Mouse (Mus musculus) mammary gland, adult 2 months (tissue): ENCODE data around the gene Slc13a3. TPM values are rescaled to one million over a fixed set of nuclear protein-coding genes. Genes with fewer than 3 reads are reported as not detected.

Source experiments
- polyA plus RNA-seq: library from polyadenylated mRNA; depleted of rRNA; stranded (reverse); fragments of >200 nt; gene quantifications from 2 replicates; pipeline ENCODE4 v1.2.3, GENCODE M21; 2012; ENCODE audit warnings: low replicate concordance; rRNA removed

Gene Slc13a3
- polyA plus RNA-seq, result 5.3 and 5.8 TPM in 2 replicates

DNA sequence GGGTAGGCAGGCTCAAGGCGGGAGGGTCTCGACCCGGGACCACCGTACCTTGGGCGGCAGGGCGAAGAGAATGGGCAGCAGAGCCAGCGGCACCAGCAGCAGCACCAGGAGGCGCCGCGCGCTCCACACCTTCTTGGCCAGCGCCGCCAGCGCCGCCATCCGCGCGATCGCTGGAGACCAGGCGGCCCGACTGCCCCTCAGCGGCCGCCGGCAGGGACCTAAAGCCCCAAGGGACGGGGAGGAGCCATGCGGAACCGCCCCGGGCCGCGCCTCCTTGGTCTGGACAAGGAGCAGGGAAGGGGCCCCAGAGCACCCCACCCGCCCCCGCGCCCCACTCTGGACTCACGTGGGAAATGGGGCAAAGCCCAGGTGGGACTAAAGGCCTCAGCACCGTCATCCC is at the start of gene Slc13a3:
Gene Slc13a3, minus strand, starts transcription at position 228 of the 400 bp plus-strand sequence.

DNA sequence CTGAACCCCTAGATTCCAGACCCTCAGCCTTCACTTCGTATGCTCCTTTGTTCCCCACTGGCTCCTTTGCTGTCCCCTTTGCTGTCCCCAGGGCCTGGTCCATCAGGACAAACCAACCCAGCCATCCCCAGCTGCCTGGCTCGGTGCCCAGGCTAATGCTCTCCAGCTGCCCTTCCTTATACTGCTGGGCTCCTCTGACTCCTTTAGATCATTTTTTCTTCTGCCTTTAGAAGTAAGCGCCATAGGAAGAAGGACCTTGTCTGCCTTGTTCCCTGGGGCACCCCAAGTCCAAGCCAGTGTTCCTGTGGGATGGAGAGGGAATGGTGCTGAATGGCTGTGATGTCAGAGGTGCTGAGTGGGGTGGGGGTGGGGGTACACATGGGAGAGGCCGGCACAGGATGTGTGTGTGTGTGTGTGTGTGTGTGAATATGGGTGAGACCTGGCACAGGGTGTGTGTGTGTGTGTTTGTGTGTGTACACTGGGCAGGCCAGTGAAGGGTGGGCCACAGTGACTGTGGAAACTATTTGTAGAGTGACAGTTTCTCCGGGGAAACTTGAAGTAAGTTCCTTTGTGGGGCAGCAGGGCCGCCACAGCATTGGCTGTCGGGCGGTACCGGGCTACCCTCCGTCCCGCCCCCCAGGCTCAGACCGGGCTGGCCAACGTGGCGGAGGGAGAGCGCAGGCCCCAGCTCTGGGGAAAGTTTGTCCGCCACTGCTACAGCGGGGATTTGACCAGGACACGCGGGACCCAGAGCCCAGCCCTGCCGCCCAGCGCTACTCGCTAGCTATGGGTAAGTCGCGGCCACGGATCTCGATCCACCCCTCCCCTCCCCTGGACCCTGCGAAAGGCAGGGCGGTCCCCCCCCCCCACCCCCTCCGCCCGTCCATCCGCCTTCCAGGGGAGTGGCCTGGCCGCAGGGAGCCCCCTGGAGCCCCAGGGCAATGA is 30.5 kb upstream of the Slc13a3 start, which contains the start of gene Slc2a10:
Gene Slc2a10, plus strand, starts transcription at position 529 of the 945 bp plus-strand sequence.

DNA sequence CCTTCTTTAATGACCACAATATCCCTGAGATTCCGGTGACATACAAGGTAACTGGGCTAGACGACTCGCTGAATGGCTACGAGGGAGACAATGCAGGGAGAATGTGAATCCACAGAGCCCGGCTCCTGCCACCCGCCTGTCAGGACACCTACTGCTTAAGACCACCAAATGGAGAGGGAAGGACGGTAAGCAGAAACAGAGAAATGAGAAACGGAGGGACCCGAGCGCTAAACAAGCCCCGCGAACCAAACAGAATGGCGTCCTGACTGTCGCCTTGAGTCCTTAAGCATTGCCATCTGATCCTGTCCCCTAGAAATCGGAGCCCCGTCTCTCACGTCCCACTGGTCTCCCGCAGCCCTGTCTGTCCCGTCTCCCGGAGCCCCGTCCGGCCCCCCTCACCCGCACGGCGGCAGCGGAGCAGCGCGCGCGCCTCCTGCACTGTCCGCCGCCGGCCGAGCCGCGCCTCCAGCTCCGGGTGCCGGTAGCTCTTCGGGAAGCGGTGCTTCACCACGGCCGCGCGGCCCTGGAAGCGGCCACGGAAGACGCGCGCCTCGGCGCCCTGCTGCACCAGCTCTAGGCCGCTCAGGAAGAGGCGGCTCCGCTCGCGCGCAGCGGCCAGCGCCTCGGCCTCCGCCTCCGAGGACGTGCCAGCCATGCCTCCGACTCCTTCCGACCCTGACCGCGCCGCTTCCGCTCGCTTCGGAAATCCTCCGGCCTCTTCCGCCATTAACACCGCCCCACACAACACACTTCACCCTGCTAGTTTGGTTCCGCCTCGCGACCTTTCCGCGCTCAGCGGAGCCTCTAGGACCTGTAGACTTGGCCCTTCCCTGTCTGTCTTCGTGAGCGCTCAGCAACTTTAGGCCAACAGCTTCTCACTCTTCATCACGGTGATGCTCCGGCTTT is 19.9 kb upstream of the Slc13a3 start, which contains the start of gene Trp53rka:
Gene Trp53rka, minus strand, starts transcription at position 677 of the 906 bp plus-strand sequence.

DNA sequence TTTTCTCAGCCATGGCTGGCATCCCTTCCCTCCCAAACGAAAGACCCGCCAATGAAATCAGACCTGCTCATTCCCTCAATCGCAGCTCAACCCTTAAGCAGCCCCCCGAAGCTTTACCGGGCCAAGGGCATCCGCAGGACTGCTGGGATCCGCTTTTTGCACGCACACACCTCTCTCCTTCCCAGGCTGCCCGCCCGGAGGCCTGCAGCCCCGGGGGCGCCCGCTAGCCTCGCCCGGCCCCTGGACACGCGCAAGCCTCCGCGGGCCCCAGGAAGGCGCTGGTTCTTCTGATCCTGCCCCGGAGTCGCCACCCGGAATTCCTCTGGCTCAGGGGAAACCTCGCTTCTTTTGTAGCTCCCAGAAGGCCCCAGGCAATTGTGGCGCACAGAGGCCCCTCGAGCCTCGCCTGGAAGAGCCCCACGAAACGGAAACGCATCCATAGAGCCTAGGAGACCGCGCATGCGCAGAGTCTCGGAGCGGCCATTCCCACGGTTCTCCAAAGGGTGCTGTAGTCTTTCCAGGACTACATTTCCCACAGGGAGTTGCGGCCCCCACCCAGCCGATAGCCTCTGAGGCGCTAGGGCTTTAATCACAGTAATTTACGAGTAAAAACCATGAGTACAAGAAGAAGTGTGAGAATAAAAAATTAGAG is 85.1 kb downstream of the Slc13a3 start, which contains the start of gene Zfp334:
Gene Zfp334, minus strand, starts transcription at position 416 of the 652 bp plus-strand sequence.

DNA sequence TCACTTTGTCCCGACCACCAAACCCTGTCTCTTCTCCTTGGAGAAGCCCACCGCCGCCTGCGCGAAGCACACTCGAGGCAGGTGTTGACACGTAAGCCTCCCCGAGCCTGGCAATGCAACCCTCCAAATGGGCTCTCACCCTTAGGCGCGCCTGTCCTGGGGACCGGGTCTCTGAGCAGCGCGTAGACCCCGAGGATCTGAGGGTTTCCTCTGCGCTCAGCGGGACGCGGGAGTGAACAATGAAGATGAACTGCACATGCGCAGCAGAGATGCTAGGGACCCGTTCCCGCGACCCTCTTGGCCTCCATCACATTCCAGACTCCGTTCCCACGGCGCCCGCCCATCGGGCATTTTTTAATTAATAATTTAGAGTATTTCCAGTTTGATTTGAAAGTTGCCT is 104.5 kb downstream of the Slc13a3 start, which contains the start of gene Zfp663:
Gene Zfp663, minus strand, starts transcription at position 234 of the 400 bp plus-strand sequence.

Other genes with a start within 250 kb of the Slc13a3 start
- 0.39 and 1.0 TPM in 2 replicates for gene Cdh22, start 238.4 kb downstream of the Slc13a3 start, polyA plus RNA-seq
- 78.4 and 86.8 TPM in 2 replicates for gene Slc35c2, start 185.4 kb downstream of the Slc13a3 start, polyA plus RNA-seq
- 77.5 and 109 TPM in 2 replicates for gene Elmo2, start 146.8 kb downstream of the Slc13a3 start, polyA plus RNA-seq
- gene Zfp663, start 104.5 kb downstream of the Slc13a3 start, polyA plus RNA-seq, result not detected in 2 replicates
- 1.3 and 2.2 TPM in 2 replicates for gene Zfp334, start 85.0 kb downstream of the Slc13a3 start, polyA plus RNA-seq
- gene Ocstamp, start 72.8 kb downstream of the Slc13a3 start, polyA plus RNA-seq, result 0.79 and 1.0 TPM in 2 replicates
- 19.2 and 28.1 TPM in 2 replicates for gene Trp53rka, start 20.1 kb upstream of the Slc13a3 start, polyA plus RNA-seq
- 6.5 and 7.3 TPM in 2 replicates for gene Slc2a10, start 30.6 kb upstream of the Slc13a3 start, polyA plus RNA-seq
- 29.8 and 36.4 TPM in 2 replicates for gene Eya2, start 121.8 kb upstream of the Slc13a3 start, polyA plus RNA-seq